Mouse (Mus musculus) thymus, postnatal 10 days (tissue): ENCODE data around the gene Tmem80.

Source experiments
- DNase-seq, 2 experiments: peaks; one replicate each; pipeline ENCODE4 v3.0.0; 2021; ENCODE audit warnings: low spot score in 2 of 2

Tmem80 gene

DNA sequence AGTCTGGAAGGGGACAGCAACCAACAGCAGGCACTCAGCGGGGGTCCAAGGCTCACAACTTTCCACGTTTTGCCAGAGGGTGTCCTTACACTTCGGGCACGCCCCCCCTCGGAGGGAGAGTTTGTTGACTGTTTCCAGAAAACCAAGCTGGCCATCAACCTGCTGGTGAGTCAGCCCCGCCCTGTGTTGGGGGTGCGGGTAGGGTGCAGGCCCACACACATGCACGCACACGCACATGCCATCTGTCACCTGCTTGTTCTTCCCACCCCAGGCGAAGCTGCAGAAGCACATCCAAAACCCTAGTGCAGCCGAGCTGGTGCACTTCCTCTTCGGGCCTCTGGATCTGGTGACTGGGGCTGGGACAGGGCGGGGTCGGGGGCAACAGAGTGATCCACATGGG is 29.4 kb downstream of the Tmem80 start:
- DNase-seq, result no peak

DNA sequence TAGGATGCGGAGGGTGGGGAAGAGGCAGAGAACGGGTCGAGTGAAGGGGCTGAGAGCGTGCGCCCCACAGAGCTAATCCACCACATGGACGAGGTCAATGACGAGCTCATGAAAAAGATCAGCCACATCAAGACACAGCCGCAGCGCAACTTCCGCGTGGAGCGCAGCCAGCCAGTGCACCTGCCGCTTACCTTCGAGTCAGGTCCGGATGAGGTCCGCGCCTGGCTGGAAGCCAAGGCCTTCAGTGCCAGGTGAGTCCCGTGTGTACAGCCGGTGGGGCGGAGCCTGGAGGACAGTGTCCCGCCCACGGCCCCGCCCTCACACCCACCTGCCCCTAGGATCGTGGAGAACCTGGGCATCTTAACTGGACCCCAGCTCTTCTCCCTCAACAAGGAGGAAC is 34.0 kb downstream of the Tmem80 start:
- peak in 1 of 2 experiments; percentile 19 for DNase-seq

DNA sequence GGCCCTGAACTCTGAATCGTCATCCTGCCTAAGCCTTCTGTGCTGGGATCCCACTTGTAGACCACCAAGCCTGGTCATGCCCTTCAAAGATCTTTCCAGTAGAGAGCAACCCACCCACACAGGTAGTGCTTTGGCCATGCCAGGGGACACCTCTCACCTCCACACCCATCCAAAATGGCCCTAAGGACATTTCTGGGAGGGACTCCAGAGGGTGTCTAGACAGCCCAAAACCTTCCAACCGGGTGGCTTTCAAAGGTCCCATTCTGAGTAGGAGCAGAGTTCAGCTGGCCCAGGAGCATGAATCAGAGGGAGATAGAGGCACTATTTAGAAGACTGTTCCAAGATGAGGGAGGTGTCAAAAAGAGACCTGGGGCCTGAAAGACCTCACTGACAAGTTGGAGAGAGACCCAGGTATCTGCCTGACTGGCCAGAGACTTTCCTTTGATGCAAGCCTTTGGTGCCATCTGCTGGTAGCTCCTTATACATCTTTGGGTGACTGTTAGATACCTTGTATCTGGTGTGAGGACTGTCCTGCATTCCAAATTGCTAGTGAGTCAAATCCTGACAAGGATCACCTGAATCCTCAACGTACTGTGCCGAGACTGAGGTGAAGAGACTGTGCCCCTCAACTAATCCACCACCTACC is 35.7 kb downstream of the Tmem80 start:
- peak; percentile 41 to 67 for DNase-seq

DNA sequence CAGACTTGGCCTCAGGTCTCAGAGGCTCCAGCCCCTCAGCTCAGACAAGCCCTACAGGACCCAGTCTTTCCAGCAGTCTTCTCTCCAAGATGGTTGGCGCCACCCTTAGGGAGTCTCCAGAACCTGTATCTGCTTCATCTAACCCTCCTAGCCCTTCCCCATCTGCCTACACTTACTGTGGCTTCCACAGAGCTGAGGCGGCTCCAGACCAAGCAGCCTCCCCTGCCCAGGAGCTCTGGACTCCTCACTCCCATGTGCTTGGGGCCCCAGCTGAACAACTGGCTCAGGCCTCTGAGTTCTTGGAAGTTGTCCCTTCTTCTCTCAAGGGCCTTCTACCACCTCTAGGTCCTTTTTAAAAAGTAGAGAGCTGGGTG is 36.2 kb downstream of the Tmem80 start:
- no peak for DNase-seq

DNA sequence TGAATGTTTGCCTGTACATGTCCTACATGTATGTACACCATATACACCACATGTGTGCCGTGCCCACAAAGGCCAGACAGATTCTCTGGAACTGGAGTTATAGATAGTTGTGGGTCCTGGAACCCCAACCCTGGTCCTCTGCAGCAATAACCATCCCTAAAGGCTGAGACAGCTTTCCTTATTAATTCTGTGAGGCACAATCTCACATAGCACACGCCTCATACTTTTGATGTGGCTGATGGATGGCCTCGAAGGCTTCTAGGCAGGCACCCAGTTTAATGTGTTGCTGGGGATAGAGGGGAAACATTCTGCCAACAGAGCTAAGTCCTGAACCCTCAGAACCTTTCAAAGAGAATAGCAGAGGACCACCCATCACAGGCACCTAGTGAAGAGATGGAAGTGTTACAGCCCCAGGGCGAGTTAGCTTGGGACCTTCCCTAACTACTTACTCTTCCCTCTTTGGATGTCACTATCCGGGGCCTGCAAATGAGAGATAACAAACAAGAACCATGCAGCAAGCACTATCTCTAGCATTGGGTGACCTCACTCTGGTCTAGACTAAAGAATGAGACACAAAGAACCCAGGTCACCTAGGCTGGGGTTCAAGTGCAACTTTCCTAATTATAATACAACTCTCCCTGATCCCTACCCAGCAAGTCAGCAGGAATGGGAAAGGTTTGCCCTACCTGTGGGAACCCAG is 37.0 kb downstream of the Tmem80 start:
- no peak for DNase-seq

DNA sequence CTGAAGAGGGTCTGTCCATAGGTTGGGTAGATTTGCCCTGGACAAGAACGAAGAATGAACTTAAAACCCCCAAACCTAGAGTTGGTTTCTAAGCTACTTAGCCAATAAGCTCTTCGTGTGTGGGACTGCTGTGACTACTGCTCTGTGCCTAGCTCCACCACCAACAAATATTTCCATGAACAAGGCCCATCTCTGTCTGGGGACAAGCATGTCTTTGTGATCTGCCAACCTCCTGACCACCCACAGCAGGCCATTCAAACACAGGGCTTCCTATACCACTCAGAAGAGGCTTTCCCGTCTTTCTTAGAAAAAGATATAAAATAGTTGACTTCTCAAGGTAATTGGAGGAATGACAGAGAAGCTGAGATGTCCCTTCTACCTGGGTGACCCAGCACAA is 37.5 kb downstream of the Tmem80 start:
- no peak for DNase-seq

DNA sequence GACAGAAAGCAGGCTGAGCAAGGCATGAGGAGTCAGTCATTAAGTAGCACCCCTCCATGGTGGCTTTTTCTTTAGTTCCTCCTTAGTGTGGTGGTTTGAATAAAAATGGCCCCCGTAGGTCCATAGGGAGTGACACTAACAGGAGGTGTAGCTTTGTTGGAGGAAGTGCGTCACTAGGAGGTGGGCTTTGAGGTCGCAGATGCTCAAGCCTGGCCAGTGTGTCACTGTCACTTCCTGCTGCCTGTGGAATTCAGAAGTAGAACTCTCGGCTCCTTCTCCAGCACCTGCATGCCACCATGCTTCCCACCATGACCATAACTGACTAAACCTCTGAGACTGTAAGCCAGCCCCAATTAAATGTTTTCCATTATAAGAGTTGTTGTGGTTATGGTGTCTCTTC is 39.8 kb downstream of the Tmem80 start:
- DNase-seq, result no peak

DNA sequence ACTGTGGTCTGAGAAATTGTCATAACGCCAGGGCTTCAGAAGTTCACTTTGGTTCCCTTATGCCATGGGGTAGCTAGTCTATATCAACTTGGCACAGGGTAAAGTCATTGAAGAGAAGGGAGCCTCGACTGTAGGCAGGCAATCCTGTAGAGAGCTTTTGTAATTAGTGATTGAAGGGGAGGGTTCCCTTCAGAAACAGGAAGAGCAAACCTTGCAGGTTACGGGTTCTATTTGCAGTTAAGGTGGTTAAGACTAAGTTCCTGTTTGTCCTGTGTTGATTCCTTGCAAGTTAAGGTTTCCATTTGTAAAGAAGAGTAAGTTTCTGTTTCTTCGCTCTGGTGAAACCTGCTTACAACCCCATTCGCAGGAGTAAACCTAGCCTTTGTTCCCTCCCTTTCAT is 42.4 kb downstream of the Tmem80 start:
- no peak for DNase-seq

DNA sequence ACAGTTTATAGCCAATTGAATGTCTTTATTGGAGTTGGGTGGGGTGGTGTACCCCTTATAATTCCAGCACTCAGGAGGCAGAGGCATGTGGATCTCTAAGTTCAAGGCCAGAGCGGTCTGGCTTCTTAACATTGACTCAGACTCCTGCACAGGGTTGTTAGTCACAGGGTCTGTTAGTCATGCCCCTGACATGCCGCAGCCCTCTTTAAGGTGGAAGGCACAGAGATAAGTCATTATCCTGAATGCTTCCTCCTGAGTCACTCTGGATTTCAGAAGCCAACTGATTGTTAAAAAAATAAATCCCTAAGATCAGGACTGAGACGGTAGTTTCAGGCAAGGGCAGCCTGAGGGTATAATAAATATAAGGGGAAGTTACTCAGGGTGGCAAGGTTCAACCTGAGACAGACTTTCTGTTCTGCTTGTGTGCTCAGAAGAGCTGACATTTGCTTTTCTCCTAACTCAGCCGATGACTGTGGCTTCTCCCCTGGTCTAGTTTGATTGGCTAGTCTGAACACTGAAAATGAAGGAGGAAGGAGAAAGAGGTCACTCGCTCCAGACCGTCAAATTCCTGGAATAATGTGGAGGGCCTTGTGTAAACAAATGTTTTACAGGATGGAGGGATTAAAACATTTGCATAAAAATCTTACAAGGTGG is 44.5 kb downstream of the Tmem80 start:
- no peak for DNase-seq

DNA sequence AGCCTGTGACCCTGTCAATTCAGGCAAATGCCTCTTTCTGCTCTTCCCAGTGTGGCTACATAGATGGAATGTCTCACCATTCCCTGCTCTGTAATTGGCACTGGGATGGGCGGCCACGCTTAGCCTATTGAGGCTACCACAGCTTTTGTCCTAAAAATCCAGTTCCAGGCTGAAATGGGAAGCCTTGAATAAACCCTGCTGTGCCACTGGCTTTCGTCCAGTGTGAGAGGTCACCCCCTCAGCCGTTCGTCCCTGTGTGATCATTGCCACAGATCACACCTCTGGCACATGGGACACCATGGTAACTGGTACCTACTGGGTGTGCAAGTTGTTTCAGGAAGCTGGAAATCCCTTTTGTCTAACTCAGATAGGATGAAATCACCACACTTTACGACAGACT is 46.1 kb downstream of the Tmem80 start:
- no peak for DNase-seq

DNA sequence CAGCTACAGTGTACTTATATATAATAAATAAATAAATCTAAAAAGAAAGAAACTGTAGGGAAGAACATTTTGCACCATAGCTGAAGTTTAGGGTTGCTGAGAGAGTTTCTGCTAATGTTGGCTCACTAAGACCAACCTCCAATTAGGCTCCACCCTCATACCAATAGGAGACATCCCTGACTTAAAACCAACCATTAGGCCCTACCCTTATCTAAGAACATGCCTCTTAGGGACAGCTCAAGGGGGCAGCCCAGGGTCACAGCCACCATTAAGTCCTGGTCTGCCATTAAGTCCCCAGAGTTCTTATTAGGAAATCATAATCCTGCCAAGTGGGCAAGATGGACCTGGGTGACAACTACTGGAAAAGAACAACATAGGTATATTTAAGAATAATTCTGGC is 46.9 kb downstream of the Tmem80 start:
- no peak for DNase-seq

DNA sequence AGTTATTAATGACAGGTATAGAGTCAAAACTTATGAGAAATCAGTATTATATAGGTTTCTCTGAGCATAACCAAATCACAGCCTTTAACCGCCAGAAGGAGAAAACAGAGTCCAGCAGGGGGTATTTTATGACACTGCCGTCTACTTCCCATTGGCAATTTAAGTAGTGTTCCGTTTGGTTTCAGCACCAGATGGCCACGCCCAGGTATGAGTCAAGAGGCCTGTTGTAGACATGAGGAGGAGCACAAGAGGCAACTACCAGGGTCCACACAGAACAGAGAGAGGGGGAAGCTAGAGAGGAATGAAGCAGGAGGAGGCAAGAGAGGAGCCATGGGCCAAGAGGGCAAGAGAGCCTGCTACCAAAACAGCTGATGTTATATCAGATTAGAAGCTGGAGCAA is 52.0 kb downstream of the Tmem80 start:
- no peak for DNase-seq

DNA sequence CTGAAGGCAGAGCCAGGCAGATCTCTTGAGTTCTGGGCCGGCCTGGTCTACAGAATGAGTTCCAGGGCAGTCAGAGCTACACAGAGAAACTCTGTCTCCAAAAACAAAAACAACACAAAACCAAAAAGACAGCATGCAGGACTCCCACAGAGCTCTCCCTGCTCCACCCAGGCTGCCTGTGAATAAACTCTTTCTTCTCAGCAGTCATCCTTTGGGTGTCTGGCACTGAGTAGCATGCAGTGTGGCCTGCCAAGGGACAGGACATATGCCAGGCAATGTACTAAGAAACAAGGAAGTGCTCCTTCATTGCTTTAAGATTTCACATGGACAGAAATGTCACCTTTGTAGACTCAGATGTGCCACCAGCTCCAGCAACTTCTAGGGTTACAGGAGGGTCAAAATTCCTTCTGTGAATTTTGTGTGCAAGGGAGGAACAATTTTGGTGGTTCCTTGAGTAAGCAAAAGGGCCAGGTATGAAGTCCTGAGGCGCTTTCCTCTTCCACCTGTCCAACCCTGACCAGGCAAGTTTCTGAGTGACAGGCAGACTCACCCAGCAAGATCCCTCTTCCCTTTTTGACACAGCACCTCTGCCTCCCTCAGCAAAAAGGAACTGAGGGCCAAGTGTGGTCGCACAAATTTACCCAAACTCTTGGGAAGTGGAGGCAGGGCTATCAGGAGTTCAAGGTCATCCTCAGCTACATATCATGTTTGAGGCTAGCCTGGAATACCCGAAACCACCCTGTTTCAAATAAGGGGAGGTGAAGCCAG is 53.7 kb downstream of the Tmem80 start:
- no peak for DNase-seq
